Mouse (Mus musculus): Measurements from ENCODE around the gene Serpinb12.

GRCm38 (mm10) chr1:107000424-107000823, 66.2 kb downstream of the Serpinb12 start:
- TF ChIP-seq CTCF (IDR thresholded peaks at IDR 0.05; ENCODE audit: low read depth) (no peak), EP300 (IDR thresholded peaks at IDR 0.05; ENCODE audit: low read depth) (no peak)

Measured in liver, postnatal 0 days (tissue).